Mouse (Mus musculus): ENCODE results near the gene Ly6g. TPM values are rescaled to one million over a fixed set of nuclear protein-coding genes. Genes with fewer than 3 reads are reported as not detected.
"Not testable (repeated sequence)": the region's sequence is repeated elsewhere in the genome, so short reads cannot be mapped to it uniquely, and the experiment has no call there.

The Ly6g gene
- not detected in 2 replicates for polyA plus RNA-seq (2014; fragmentation: Nextera tagmentation; extraction: Ambion mirVana)

- 90% methylated on average over 1 of the region's 1 CpGs for WGBS
- Histone ChIP-seq H3K9me3 (replicated peaks; ENCODE audit: control insufficient read depth, low read length) (no peaks in the 10 kb centered on the region), H3K27me3 (replicated peaks; ENCODE audit: control insufficient read depth, insufficient read depth, low read length) (no peaks in the 10 kb centered on the region), H3K4me3 (ENCODE audit: low read depth, low read length) (no peak within 1 kb of the TSS), H3K4me2 (ENCODE audit: low read length) (no peak within 1 kb of the TSS), H3K36me3 (ENCODE audit: control insufficient read depth, insufficient read depth, low read length) (no peaks in the 10 kb centered on the region), H3K9ac (ENCODE audit: low read length) (no peak within 1 kb of the TSS), H3K4me1 (ENCODE audit: control insufficient read depth, insufficient read depth, low read length) (no peaks in the 10 kb centered on the region), H3K27ac (ENCODE audit: low read depth, low read length) (no peak within 1 kb of the TSS)
- ATAC-seq = no peak
- DNase-seq (ENCODE audit: low spot score) = no peak
Measured at GRCm38 (mm10) chr15:75154940-75155339, at the start of gene Ly6g. Ly6g (plus strand) TSS chr15:75155240.

DNA sequence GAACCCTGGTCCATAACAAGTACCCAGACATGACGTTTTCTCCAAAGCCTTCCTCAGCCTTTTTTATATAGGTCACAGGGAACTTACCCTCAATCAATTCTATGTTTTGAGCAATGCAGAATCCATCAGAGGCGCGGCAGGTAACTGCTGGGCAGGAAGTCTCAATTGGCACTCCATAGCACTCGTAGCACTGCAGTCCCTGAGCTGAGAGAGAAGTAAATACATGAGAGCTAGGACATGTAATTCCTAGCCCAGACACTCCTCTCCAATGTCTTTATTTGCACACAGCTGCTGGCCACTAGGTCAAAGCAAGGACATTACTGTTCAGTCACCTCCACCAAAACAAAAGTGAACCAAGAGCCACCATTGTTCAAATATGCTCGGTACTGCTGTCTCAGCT is 44.6 kb upstream of the Ly6g start:
- not testable (repeated sequence) for H3K27me3 ChIP-seq (replicated peaks; ENCODE audit: control insufficient read depth, insufficient read depth, low read length); ATAC-seq; H3K9ac ChIP-seq (ENCODE audit: low read length); DNase-seq (ENCODE audit: low spot score); H3K36me3 ChIP-seq (ENCODE audit: control insufficient read depth, insufficient read depth, low read length); H3K4me2 ChIP-seq (ENCODE audit: low read length); H3K9me3 ChIP-seq (replicated peaks; ENCODE audit: control insufficient read depth, low read length); H3K4me1 ChIP-seq (ENCODE audit: control insufficient read depth, insufficient read depth, low read length); H3K4me3 ChIP-seq (ENCODE audit: low read depth, low read length); H3K27ac ChIP-seq (ENCODE audit: low read depth, low read length)
- WGBS = 69% methylated on average over 2 of the region's 5 CpGs

DNA sequence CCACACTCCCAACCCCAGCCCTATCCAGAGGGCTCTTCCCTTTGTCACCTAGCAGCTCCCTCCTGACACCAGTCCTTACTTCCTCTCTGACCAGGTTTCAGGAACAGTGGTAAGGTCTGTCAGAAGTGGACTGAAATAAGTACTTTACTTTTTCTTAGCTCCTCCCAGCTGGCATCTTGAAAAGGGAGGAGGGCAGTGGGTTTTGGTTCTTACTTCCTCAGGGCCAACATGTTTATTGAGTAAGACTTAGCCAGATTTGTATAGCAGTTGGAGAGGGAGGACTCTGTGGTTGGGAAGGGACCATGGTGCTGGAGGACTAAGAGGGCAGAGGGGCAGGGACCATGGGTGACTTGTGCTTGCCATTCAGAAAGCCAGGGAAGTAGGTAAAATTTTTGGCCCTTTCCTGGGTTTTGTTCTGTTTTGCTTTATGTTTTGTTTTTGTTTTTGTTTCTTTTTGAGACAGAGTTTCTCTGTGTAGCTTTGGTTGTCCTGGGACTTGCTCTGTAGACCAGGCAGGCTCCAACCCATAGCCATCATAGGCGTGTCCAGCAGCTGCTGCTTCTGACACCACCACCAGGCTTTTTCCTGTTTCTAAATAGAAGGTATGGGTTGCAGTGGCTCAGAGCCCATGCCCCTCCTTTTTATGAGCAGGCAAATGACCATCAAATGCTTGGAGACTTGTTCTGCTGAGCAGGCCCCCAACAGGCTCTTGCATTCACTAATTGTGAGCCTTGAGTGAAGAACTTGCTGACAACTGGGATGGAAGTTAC is 43.0 kb upstream of the Ly6g start, which contains the start of gene Ly6c2:
Gene Ly6c2, minus strand, starts transcription at position 110 of the 770 bp plus-strand sequence.
- not testable (repeated sequence) for H3K27ac ChIP-seq (ENCODE audit: low read depth, low read length); H3K4me3 ChIP-seq (ENCODE audit: low read depth, low read length); DNase-seq (ENCODE audit: low spot score); ATAC-seq; H3K9ac ChIP-seq (ENCODE audit: low read length); H3K4me2 ChIP-seq (ENCODE audit: low read length); H3K27me3 ChIP-seq (replicated peaks; ENCODE audit: control insufficient read depth, insufficient read depth, low read length); H3K36me3 ChIP-seq (ENCODE audit: control insufficient read depth, insufficient read depth, low read length); H3K9me3 ChIP-seq (replicated peaks; ENCODE audit: control insufficient read depth, low read length); H3K4me1 ChIP-seq (ENCODE audit: control insufficient read depth, insufficient read depth, low read length)
- WGBS = 91% methylated on average over 1 of the region's 1 CpGs

DNA sequence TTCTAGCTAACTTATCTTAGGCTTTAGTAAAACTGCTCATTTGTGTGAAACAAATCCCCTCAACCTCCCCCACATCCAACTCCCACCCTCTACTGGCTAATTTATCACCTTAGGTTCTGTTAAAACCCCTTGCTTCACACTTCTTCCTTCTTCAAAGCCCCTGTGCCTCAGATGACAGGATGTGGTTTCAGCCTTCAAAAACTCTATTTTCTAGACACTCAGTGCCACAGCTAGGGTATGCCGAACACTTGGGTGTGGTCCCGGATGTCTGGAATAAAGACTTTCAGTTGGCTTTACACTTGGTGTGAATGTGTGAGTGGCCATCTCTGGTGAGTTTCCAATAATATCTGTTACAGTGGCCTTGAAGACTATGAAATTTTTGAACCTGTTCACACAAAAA is 38.5 kb upstream of the Ly6g start:
- Histone ChIP-seq H3K4me3 (ENCODE audit: low read depth, low read length) (no peak overlapping the region), H3K4me1 (ENCODE audit: control insufficient read depth, insufficient read depth, low read length) (no peaks in the 10 kb centered on the region), H3K9ac (ENCODE audit: low read length) (no peak overlapping the region), H3K27me3 (replicated peaks; ENCODE audit: control insufficient read depth, insufficient read depth, low read length) (no peaks in the 10 kb centered on the region), H3K9me3 (replicated peaks; ENCODE audit: control insufficient read depth, low read length) (no peaks in the 10 kb centered on the region), H3K27ac (ENCODE audit: low read depth, low read length) (no peak overlapping the region), H3K36me3 (ENCODE audit: control insufficient read depth, insufficient read depth, low read length) (no peaks in the 10 kb centered on the region), H3K4me2 (ENCODE audit: low read length) (no peak overlapping the region)
- WGBS = 89% methylated on average over 2 of the region's 2 CpGs
- DNase-seq (ENCODE audit: low spot score) (no peak), ATAC-seq (no peak)

- not testable (repeated sequence) for DNase-seq (ENCODE audit: low spot score); H3K4me1 ChIP-seq (ENCODE audit: control insufficient read depth, insufficient read depth, low read length); H3K4me2 ChIP-seq (ENCODE audit: low read length); ATAC-seq; H3K27ac ChIP-seq (ENCODE audit: low read depth, low read length); H3K36me3 ChIP-seq (ENCODE audit: control insufficient read depth, insufficient read depth, low read length); H3K27me3 ChIP-seq (replicated peaks; ENCODE audit: control insufficient read depth, insufficient read depth, low read length); H3K9me3 ChIP-seq (replicated peaks; ENCODE audit: control insufficient read depth, low read length); H3K4me3 ChIP-seq (ENCODE audit: low read depth, low read length); H3K9ac ChIP-seq (ENCODE audit: low read length)
- WGBS = 94% methylated on average over 5 of the region's 5 CpGs
Measured at GRCm38 (mm10) chr15:75117481-75117880, 37.6 kb upstream of the Ly6g start.

- not testable (repeated sequence) for ATAC-seq; H3K27me3 ChIP-seq (replicated peaks; ENCODE audit: control insufficient read depth, insufficient read depth, low read length); H3K4me3 ChIP-seq (ENCODE audit: low read depth, low read length); H3K4me2 ChIP-seq (ENCODE audit: low read length); H3K9ac ChIP-seq (ENCODE audit: low read length); H3K36me3 ChIP-seq (ENCODE audit: control insufficient read depth, insufficient read depth, low read length); H3K4me1 ChIP-seq (ENCODE audit: control insufficient read depth, insufficient read depth, low read length); H3K27ac ChIP-seq (ENCODE audit: low read depth, low read length); H3K9me3 ChIP-seq (replicated peaks; ENCODE audit: control insufficient read depth, low read length)
- peak; percentile 33 for DNase-seq (ENCODE audit: low spot score)
- WGBS = 17% methylated on average over 5 of the region's 7 CpGs
Measured at GRCm38 (mm10) chr15:75118742-75119141, 36.3 kb upstream of the Ly6g start.

GRCm38 (mm10) chr15:75120066-75120465 is 35.0 kb upstream of the Ly6g start:
- Histone ChIP-seq H3K4me2 (ENCODE audit: low read length) (no peak overlapping the region), H3K4me1 (ENCODE audit: control insufficient read depth, insufficient read depth, low read length) (no peaks in the 10 kb centered on the region), H3K27me3 (replicated peaks; ENCODE audit: control insufficient read depth, insufficient read depth, low read length) (no peaks in the 10 kb centered on the region), H3K36me3 (ENCODE audit: control insufficient read depth, insufficient read depth, low read length) (no peaks in the 10 kb centered on the region), H3K27ac (ENCODE audit: low read depth, low read length) (no peak overlapping the region), H3K9me3 (replicated peaks; ENCODE audit: control insufficient read depth, low read length) (no peaks in the 10 kb centered on the region), H3K9ac (ENCODE audit: low read length) (no peak overlapping the region), H3K4me3 (ENCODE audit: low read depth, low read length) (no peak overlapping the region)
- ATAC-seq = no peak
- 19% methylated on average over 2 of the region's 2 CpGs for WGBS
- DNase-seq (ENCODE audit: low spot score) = peak; percentile 8

DNA sequence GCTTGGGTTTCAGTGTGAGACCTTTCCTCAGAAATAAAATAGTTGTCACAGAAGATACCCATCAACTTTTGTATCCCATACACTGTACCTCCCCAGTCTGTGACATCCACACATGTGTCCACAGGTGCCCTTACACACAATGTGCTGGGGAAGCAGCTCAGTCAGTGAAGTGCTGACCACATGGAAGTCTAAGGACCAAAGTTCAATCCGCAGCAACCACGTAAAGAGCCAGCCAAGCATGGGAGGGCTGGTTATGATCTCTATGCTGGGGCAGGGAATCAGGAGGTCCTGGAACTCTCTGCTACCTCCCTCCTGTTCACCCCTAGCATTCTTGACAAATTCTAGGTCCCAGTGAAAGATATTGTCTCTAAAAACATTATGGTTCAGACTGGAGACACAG is 22.7 kb upstream of the Ly6g start:
- not testable (repeated sequence) for H3K27ac ChIP-seq (ENCODE audit: low read depth, low read length); ATAC-seq; H3K9me3 ChIP-seq (replicated peaks; ENCODE audit: control insufficient read depth, low read length); H3K36me3 ChIP-seq (ENCODE audit: control insufficient read depth, insufficient read depth, low read length); H3K9ac ChIP-seq (ENCODE audit: low read length); DNase-seq (ENCODE audit: low spot score); H3K4me3 ChIP-seq (ENCODE audit: low read depth, low read length); H3K4me2 ChIP-seq (ENCODE audit: low read length); H3K27me3 ChIP-seq (replicated peaks; ENCODE audit: control insufficient read depth, insufficient read depth, low read length); H3K4me1 ChIP-seq (ENCODE audit: control insufficient read depth, insufficient read depth, low read length)
- 96% methylated on average over 2 of the region's 2 CpGs for WGBS

GRCm38 (mm10) chr15:75135090-75135783 is 19.8 kb upstream of the Ly6g start:
- DNase-seq (ENCODE audit: low spot score); H3K27me3 ChIP-seq (replicated peaks; ENCODE audit: control insufficient read depth, insufficient read depth, low read length); H3K9ac ChIP-seq (ENCODE audit: low read length); H3K4me2 ChIP-seq (ENCODE audit: low read length); H3K36me3 ChIP-seq (ENCODE audit: control insufficient read depth, insufficient read depth, low read length); H3K9me3 ChIP-seq (replicated peaks; ENCODE audit: control insufficient read depth, low read length); H3K4me1 ChIP-seq (ENCODE audit: control insufficient read depth, insufficient read depth, low read length); H3K27ac ChIP-seq (ENCODE audit: low read depth, low read length); ATAC-seq; H3K4me3 ChIP-seq (ENCODE audit: low read depth, low read length): not testable (repeated sequence)
- 86% methylated on average over 1 of the region's 2 CpGs for WGBS

Data from forebrain, embryonic 14.5 days (tissue).